Mouse (Mus musculus): Measurements from ENCODE around the gene Nptx1. TPM values are rescaled to one million over a fixed set of nuclear protein-coding genes. Genes with fewer than 3 reads are reported as not detected.
A peak's percentile ranks its signal among the peaks of the same experiment; 100 is the strongest.

Gene Nptx1
- polyA plus RNA-seq (2014; fragmentation: Nextera tagmentation; extraction: Ambion mirVana), result 0.23 and 0.34 TPM in 2 replicates

DNA sequence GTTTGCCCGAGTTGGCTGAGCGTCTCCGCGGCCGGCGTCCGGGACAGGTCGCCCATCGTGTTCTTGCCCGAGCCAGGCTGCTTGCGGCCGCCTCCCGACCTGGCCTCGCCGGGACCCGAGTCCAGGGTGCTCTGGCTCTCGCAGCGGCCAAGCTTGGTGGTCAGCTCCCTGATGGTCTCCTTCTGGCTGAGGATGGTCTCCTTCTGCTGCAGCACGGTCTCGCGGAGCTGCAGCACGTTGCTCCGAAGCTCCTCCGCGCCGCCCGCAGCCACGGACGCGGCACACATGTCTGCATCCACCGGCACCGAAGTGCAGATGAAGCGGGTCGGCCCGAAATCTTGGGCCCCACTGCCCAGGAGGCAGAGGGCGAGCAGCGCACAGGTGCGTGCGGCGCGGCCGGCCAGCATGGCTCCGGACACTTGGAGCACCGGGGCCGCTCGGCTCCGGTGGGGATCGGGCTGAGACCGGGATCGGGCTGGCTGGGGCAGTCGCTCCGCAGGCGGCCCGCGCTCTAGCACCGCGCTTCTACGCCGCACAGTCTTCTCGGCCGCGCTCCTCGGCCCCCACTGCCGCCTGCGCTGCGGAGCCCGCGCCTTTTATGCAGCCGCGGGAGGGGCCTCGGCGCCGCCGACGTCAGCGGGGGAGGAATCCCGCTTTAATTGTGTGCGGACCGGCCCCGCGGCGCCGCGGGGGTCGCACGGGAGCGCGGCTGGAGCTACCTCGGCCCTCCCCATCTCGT lies at the start of gene Nptx1:
Gene Nptx1, minus strand, starts transcription at position 571 of the 739 bp plus-strand sequence.
- Histone ChIP-seq H3K9ac (ENCODE audit: low read depth, low read length) (peak within 1 kb of the TSS; percentile 5; the same call in 1 of the 2 replicates), H3K4me3 (ENCODE audit: low read depth, low read length) (peak within 1 kb of the TSS; percentile 54), H3K36me3 (ENCODE audit: control insufficient read depth, insufficient read depth, low read length) (no peaks in the 10 kb centered on the region), H3K4me1 (replicated peaks; ENCODE audit: control insufficient read depth, insufficient read depth, low read length) (peaks cover 20% of the 10 kb centered on the region), H3K27me3 (replicated peaks; ENCODE audit: control insufficient read depth, insufficient read depth, low read length) (peaks cover 92% of the 10 kb centered on the region), H3K4me2 (peak within 1 kb of the TSS; percentile 86), H3K27ac (ENCODE audit: low read depth, low read length) (no peak within 1 kb of the TSS), H3K9me3 (ENCODE audit: control insufficient read depth, low read length) (no peaks in the 10 kb centered on the region)
- no peak for ATAC-seq (replicated peaks; ENCODE audit: low FRiP score)
- DNase-seq (ENCODE audit: low spot score), result peak; percentile 61
- WGBS, result under 1% methylated on average over 89 of the region's 90 CpGs

DNA sequence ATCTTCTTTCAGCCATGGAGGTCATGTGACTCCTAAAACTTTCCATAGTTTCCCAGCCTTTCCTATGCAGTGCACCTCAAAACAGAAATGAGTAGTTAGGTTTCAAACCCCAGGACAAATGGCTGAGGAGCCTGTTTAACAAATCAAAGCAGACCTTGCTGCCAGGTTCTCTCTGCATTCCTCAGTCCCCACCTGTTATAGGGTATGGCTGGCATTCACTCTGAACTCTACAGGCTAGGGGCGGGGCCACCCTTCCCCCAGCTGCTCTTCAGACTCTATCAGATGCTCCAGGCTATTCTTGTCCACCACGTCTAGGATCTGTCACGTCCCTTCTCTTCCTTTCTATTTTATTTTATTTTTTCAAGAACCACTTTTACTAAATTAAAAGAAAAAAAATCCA lies 46.4 kb upstream of the Nptx1 start:
- Histone ChIP-seq H3K4me3 (ENCODE audit: low read depth, low read length) (no peak overlapping the region), H3K36me3 (ENCODE audit: control insufficient read depth, insufficient read depth, low read length) (no peaks in the 10 kb centered on the region), H3K4me2 (no peak overlapping the region), H3K9me3 (ENCODE audit: control insufficient read depth, low read length) (no peaks in the 10 kb centered on the region), H3K27ac (ENCODE audit: low read depth, low read length) (no peak overlapping the region), H3K27me3 (replicated peaks; ENCODE audit: control insufficient read depth, insufficient read depth, low read length) (peaks cover 30% of the 10 kb centered on the region), H3K4me1 (replicated peaks; ENCODE audit: control insufficient read depth, insufficient read depth, low read length) (no peaks in the 10 kb centered on the region), H3K9ac (ENCODE audit: low read depth, low read length) (no peak overlapping the region)
- WGBS, result 29% methylated on average over 3 of the region's 3 CpGs
- no peak for DNase-seq (ENCODE audit: low spot score)
- no peak for ATAC-seq (replicated peaks; ENCODE audit: low FRiP score)

- Histone ChIP-seq H3K4me3 (ENCODE audit: low read depth, low read length) (no peak overlapping the region), H3K4me1 (replicated peaks; ENCODE audit: control insufficient read depth, insufficient read depth, low read length) (no peaks in the 10 kb centered on the region), H3K27ac (ENCODE audit: low read depth, low read length) (no peak overlapping the region), H3K27me3 (replicated peaks; ENCODE audit: control insufficient read depth, insufficient read depth, low read length) (peaks cover 27% of the 10 kb centered on the region), H3K9ac (ENCODE audit: low read depth, low read length) (no peak overlapping the region), H3K36me3 (ENCODE audit: control insufficient read depth, insufficient read depth, low read length) (no peaks in the 10 kb centered on the region), H3K9me3 (ENCODE audit: control insufficient read depth, low read length) (no peaks in the 10 kb centered on the region), H3K4me2 (no peak overlapping the region)
- no peak for ATAC-seq (replicated peaks; ENCODE audit: low FRiP score)
- DNase-seq (ENCODE audit: low spot score), result no peak
- WGBS, result 44% methylated on average over 7 of the region's 7 CpGs
Observed at GRCm38 (mm10) chr11:119589242-119589641, 41.7 kb upstream of the Nptx1 start.

- H3K9me3 ChIP-seq (ENCODE audit: control insufficient read depth, low read length), result no peaks in the 10 kb centered on the region
- no peak for ATAC-seq (replicated peaks; ENCODE audit: low FRiP score)
- DNase-seq (ENCODE audit: low spot score), result no peak
- H3K36me3 ChIP-seq (ENCODE audit: control insufficient read depth, insufficient read depth, low read length), result no peaks in the 10 kb centered on the region
- H3K4me1 ChIP-seq (replicated peaks; ENCODE audit: control insufficient read depth, insufficient read depth, low read length), result no peaks in the 10 kb centered on the region
- no peak overlapping the region for H3K4me3 ChIP-seq (ENCODE audit: low read depth, low read length)
- no peak overlapping the region for H3K4me2 ChIP-seq
- peaks cover 17% of the 10 kb centered on the region; the same call in 1 of the 2 replicates for H3K27me3 ChIP-seq (replicated peaks; ENCODE audit: control insufficient read depth, insufficient read depth, low read length)
- H3K9ac ChIP-seq (ENCODE audit: low read depth, low read length), result no peak overlapping the region
- H3K27ac ChIP-seq (ENCODE audit: low read depth, low read length), result no peak overlapping the region
- WGBS, result 53% methylated on average over 5 of the region's 5 CpGs
Observed at GRCm38 (mm10) chr11:119587112-119587511, 39.6 kb upstream of the Nptx1 start.

GRCm38 (mm10) chr11:119586511-119586910 lies 39.0 kb upstream of the Nptx1 start:
- H3K27ac ChIP-seq (ENCODE audit: low read depth, low read length), result no peak overlapping the region
- no peak overlapping the region for H3K4me2 ChIP-seq
- H3K9me3 ChIP-seq (ENCODE audit: control insufficient read depth, low read length), result no peaks in the 10 kb centered on the region
- H3K36me3 ChIP-seq (ENCODE audit: control insufficient read depth, insufficient read depth, low read length), result no peaks in the 10 kb centered on the region
- whole genome bisulfite sequencing, result 74% methylated on average over 4 of the region's 4 CpGs
- DNase-seq (ENCODE audit: low spot score) (no peak), ATAC-seq (replicated peaks; ENCODE audit: low FRiP score) (no peak)
- no peak overlapping the region for H3K9ac ChIP-seq (ENCODE audit: low read depth, low read length)
- H3K4me1 ChIP-seq (replicated peaks; ENCODE audit: control insufficient read depth, insufficient read depth, low read length), result no peaks in the 10 kb centered on the region
- no peak overlapping the region for H3K4me3 ChIP-seq (ENCODE audit: low read depth, low read length)
- peaks cover 12% of the 10 kb centered on the region; the same call in 1 of the 2 replicates for H3K27me3 ChIP-seq (replicated peaks; ENCODE audit: control insufficient read depth, insufficient read depth, low read length)

GRCm38 (mm10) chr11:119577721-119578120 lies 30.2 kb upstream of the Nptx1 start:
- no peak overlapping the region for H3K4me3 ChIP-seq (ENCODE audit: low read depth, low read length)
- no peak for ATAC-seq (replicated peaks; ENCODE audit: low FRiP score)
- no peaks in the 10 kb centered on the region for H3K36me3 ChIP-seq (ENCODE audit: control insufficient read depth, insufficient read depth, low read length)
- WGBS, result 85% methylated on average over 2 of the region's 2 CpGs
- DNase-seq (ENCODE audit: low spot score), result no peak
- H3K9me3 ChIP-seq (ENCODE audit: control insufficient read depth, low read length), result no peaks in the 10 kb centered on the region
- no peak overlapping the region for H3K4me2 ChIP-seq
- no peak overlapping the region for H3K27ac ChIP-seq (ENCODE audit: low read depth, low read length)
- H3K9ac ChIP-seq (ENCODE audit: low read depth, low read length), result no peak overlapping the region
- H3K4me1 ChIP-seq (replicated peaks; ENCODE audit: control insufficient read depth, insufficient read depth, low read length), result 0 out of 2 replicates have a peak, but pooled peaks cover 3% of the 10 kb centered on the region
- H3K27me3 ChIP-seq (replicated peaks; ENCODE audit: control insufficient read depth, insufficient read depth, low read length), result no peaks in the 10 kb centered on the region; the same call in none of the 2 replicates

DNA sequence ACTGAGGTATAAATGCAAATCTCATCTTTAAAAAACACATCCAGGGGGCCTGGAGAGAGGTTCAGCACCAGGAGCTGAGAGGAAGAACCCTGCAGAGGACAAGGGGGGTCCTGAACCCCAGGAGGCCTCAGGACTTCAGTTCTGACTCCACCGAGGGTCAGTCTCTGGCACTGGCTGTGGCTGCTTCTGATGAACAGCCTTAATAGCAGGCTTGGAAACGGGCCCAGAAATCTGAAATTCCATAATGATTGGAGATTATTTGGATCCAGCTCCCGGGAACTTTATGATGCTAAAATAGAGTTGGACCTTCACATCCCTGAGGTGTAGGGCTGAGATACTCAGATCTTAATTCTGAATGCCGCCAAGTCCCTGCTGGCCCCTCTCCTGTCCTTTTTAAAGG lies 29.3 kb upstream of the Nptx1 start:
- Histone ChIP-seq H3K9me3 (ENCODE audit: control insufficient read depth, low read length) (no peaks in the 10 kb centered on the region), H3K4me1 (replicated peaks; ENCODE audit: control insufficient read depth, insufficient read depth, low read length) (0 out of 2 replicates have a peak, but pooled peaks cover 3% of the 10 kb centered on the region), H3K9ac (ENCODE audit: low read depth, low read length) (no peak overlapping the region), H3K27ac (ENCODE audit: low read depth, low read length) (no peak overlapping the region), H3K36me3 (ENCODE audit: control insufficient read depth, insufficient read depth, low read length) (no peaks in the 10 kb centered on the region), H3K4me2 (no peak overlapping the region), H3K4me3 (ENCODE audit: low read depth, low read length) (no peak overlapping the region), H3K27me3 (replicated peaks; ENCODE audit: control insufficient read depth, insufficient read depth, low read length) (no peaks in the 10 kb centered on the region; the same call in none of the 2 replicates)
- 25% methylated on average over 4 of the region's 4 CpGs for WGBS
- DNase-seq (ENCODE audit: low spot score) (no peak), ATAC-seq (replicated peaks; ENCODE audit: low FRiP score) (no peak)

DNA sequence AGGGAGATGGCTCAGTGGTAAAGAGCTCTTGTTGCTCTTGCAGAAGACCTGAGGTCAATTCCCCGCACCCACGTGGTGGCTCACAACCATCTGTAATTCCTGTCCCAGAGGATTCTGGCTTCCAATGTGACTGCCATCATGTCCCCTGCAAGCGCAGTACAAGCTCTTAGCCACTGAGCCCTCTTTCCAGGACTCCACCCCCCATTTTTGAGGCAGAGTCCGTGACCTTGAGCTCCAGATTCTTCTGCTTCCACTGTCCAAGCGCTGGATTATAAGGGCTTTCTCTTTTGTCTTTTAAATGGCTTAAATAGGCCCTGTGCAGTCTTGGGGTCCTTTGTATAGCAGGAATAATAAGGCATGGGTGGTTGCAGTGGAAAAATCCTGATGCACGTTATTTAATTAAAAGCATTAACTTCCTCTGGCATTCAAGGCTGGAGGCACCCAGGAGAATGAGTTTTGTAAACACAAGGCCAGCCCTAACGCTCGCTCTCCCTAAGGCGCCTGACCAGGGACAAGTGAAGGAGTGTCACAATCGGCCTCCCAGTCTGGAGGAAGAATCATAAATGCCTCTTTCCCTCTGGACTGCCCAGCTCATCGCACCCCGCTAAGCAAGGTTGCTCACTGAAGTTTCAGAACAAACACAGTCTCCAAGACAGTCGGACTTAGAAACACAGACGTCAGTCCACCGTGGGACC lies 24.9 kb upstream of the Nptx1 start:
- H3K4me3 ChIP-seq (ENCODE audit: low read depth, low read length), result no peak overlapping the region
- H3K27me3 ChIP-seq (replicated peaks; ENCODE audit: control insufficient read depth, insufficient read depth, low read length), result no peaks in the 10 kb centered on the region; the same call in 1 of the 2 replicates
- WGBS, result 71% methylated on average over 15 of the region's 15 CpGs
- ATAC-seq (replicated peaks; ENCODE audit: low FRiP score) (no peak), DNase-seq (ENCODE audit: low spot score) (no peak)
- no peak overlapping the region for H3K4me2 ChIP-seq
- no peaks in the 10 kb centered on the region for H3K9me3 ChIP-seq (ENCODE audit: control insufficient read depth, low read length)
- no peaks in the 10 kb centered on the region for H3K36me3 ChIP-seq (ENCODE audit: control insufficient read depth, insufficient read depth, low read length)
- H3K4me1 ChIP-seq (replicated peaks; ENCODE audit: control insufficient read depth, insufficient read depth, low read length), result 0 out of 2 replicates have a peak, but pooled peaks cover 3% of the 10 kb centered on the region
- H3K27ac ChIP-seq (ENCODE audit: low read depth, low read length), result no peak overlapping the region
- no peak overlapping the region for H3K9ac ChIP-seq (ENCODE audit: low read depth, low read length)

Measured in liver, embryonic 11.5 days (tissue).